Mouse (Mus musculus) G1E (cell line): ENCODE measurements around the gene Gm45808.

Experiments used
- CTCF ChIP-seq: IDR thresholded peaks from 2 replicates; pipeline ENCODE4 v1.5.1; 2012; ENCODE audit warnings: low read depth, low read length, inconsistent platforms, mixed read lengths
- TAL1 ChIP-seq: conservative IDR thresholded peaks from 2 replicates; pipeline ENCODE4 v1.6.1; 2012; ENCODE audit warnings: low read depth, low read length, inconsistent platforms, mixed read lengths

DNA sequence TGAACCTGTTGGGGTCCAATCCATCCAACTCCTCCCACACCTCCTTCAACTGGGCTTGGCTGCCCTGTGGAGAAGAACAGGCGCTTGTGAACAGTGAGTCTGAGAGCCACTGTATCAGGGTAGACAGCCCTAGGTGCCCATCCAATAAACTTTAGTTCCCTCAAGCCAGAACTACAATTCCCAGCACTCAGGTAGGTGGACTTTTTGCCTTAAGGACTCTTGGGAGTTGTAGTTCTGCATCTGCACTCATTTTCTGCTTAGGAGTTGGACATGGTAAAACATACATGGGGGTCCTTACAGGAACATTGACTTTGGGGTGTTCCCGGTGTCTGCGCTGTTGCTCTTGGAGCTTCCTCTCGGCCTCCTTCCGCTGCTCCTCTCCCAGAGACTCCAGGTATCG, 11.8 kb upstream of the Gm45808 start:
- TF ChIP-seq CTCF (no peak), TAL1 (no peak)
